Mouse (Mus musculus) bone marrow macrophage, adult 2 months (primary cell): Measurements from ENCODE around the gene Dnaja1.

ENCODE experiments used
- CTCF ChIP-seq: IDR thresholded peaks from 2 replicates; pipeline ENCODE4 v1.5.1; 2012; ENCODE audit warnings: low read depth, mild to moderate bottlenecking, low read length, moderate library complexity
- POLR2A ChIP-seq: IDR thresholded peaks from 2 replicates; pipeline ENCODE4 v1.6.1; 2012; ENCODE audit warnings: mild to moderate bottlenecking, low read depth, low read length, borderline replicate concordance

DNA sequence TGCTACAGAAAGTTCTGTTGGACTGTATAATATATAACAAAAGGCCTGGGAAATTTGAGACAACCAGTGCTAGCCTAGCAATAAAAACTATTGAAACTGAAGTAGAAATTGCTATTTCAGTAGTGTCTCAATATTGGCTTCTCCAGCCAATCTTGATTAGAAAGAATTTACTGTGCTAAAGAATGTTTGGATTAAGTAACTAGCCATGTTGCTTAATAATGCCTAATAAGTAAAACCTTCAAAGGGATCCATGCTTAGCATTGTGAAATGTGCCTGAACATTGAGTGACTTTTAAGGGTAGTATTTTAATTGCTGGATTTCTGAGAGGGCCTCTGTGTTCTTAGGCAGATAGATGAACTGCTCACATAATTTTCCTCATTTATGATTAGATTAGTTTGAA is 3.6 kb downstream of the Dnaja1 start:
- TF ChIP-seq CTCF (no peak), POLR2A (no peak)
